Mouse (Mus musculus): ENCODE results near the gene Adarb1.

Adarb1 gene

GRCm38 (mm10) chr10:77418138-77418537, at the start of gene Adarb1:
Gene Adarb1, minus strand, starts transcription at chr10:77418270.
- peak; percentile 95 to 97 for DNase-seq

GRCm38 (mm10) chr10:77467407-77467806, 49.3 kb upstream of the Adarb1 start:
- peak in 1 of 2 experiments; percentile 3 for DNase-seq

GRCm38 (mm10) chr10:77465902-77466301, 47.8 kb upstream of the Adarb1 start:
- DNase-seq, result peak in 1 of 2 experiments; percentile 44

- DNase-seq, result peak; percentile 86
Observed at GRCm38 (mm10) chr10:77464181-77464936, 46.3 kb upstream of the Adarb1 start.

- peak; percentile 66 for DNase-seq
Observed at GRCm38 (mm10) chr10:77461161-77461560, 43.1 kb upstream of the Adarb1 start.

- DNase-seq, result peak in 1 of 2 experiments; percentile 49
Observed at GRCm38 (mm10) chr10:77457701-77458100, 39.6 kb upstream of the Adarb1 start.

GRCm38 (mm10) chr10:77456507-77456906, 38.4 kb upstream of the Adarb1 start:
- peak; percentile 60 to 66 for DNase-seq

GRCm38 (mm10) chr10:77455251-77456010, 37.4 kb upstream of the Adarb1 start:
- no peak for DNase-seq

GRCm38 (mm10) chr10:77454795-77455194, 36.7 kb upstream of the Adarb1 start:
- no peak for DNase-seq

- no peak for DNase-seq
Observed at GRCm38 (mm10) chr10:77451822-77452221, 33.8 kb upstream of the Adarb1 start.

- DNase-seq, result no peak
Observed at GRCm38 (mm10) chr10:77450159-77450464, 32.0 kb upstream of the Adarb1 start.

GRCm38 (mm10) chr10:77449315-77450158, 31.5 kb upstream of the Adarb1 start:
- DNase-seq, result no peak

GRCm38 (mm10) chr10:77448698-77449247, 30.7 kb upstream of the Adarb1 start:
- DNase-seq, result no peak

- DNase-seq, result peak in 1 of 2 experiments; percentile 52
Observed at GRCm38 (mm10) chr10:77448209-77448608, 30.1 kb upstream of the Adarb1 start.

GRCm38 (mm10) chr10:77447755-77448154, 29.7 kb upstream of the Adarb1 start:
- peak; percentile 56 to 61 for DNase-seq

GRCm38 (mm10) chr10:77442250-77442649, 24.2 kb upstream of the Adarb1 start:
- no peak for DNase-seq

- no peak for DNase-seq
Observed at GRCm38 (mm10) chr10:77441812-77442211, 23.7 kb upstream of the Adarb1 start.

- DNase-seq, result no peak
Observed at GRCm38 (mm10) chr10:77440841-77441755, 23.0 kb upstream of the Adarb1 start.

- no peak for DNase-seq
Observed at GRCm38 (mm10) chr10:77440286-77440685, 22.2 kb upstream of the Adarb1 start.

- DNase-seq, result no peak
Observed at GRCm38 (mm10) chr10:77439026-77439425, 21.0 kb upstream of the Adarb1 start.

- DNase-seq, result no peak
Observed at GRCm38 (mm10) chr10:77438021-77438420, 20.0 kb upstream of the Adarb1 start.

GRCm38 (mm10) chr10:77435343-77435742, 17.3 kb upstream of the Adarb1 start:
- no peak for DNase-seq
